Mouse (Mus musculus): ENCODE measurements around the gene Fgr.

The Fgr gene

GRCm38 (mm10) chr4:132958741-132959678 is 14.9 kb upstream of the Fgr start:
- no peak for DNase-seq (ENCODE audit: low spot score)

- DNase-seq (ENCODE audit: low spot score): no peak
Observed at GRCm38 (mm10) chr4:132959679-132960045, 14.2 kb upstream of the Fgr start.

- DNase-seq (ENCODE audit: low spot score): no peak
Observed at GRCm38 (mm10) chr4:132960313-132960712, 13.6 kb upstream of the Fgr start.

- no peak for DNase-seq (ENCODE audit: low spot score)
Observed at GRCm38 (mm10) chr4:132960864-132961639, 12.8 kb upstream of the Fgr start.

GRCm38 (mm10) chr4:132961866-132962265 is 12.0 kb upstream of the Fgr start:
- no peak for DNase-seq (ENCODE audit: low spot score)

GRCm38 (mm10) chr4:132962628-132963027 is 11.3 kb upstream of the Fgr start:
- no peak for DNase-seq (ENCODE audit: low spot score)

- no peak for DNase-seq (ENCODE audit: low spot score)
Observed at GRCm38 (mm10) chr4:132963436-132963835, 10.5 kb upstream of the Fgr start.

- DNase-seq (ENCODE audit: low spot score): no peak
Observed at GRCm38 (mm10) chr4:132964064-132964463, 9.8 kb upstream of the Fgr start.

GRCm38 (mm10) chr4:132964473-132964872 is 9.4 kb upstream of the Fgr start:
- DNase-seq (ENCODE audit: low spot score): no peak

GRCm38 (mm10) chr4:132968105-132968938 is 5.6 kb upstream of the Fgr start:
- DNase-seq (ENCODE audit: low spot score): no peak

GRCm38 (mm10) chr4:132971601-132972000 is 2.3 kb upstream of the Fgr start:
- DNase-seq (ENCODE audit: low spot score): no peak

- DNase-seq (ENCODE audit: low spot score): no peak
Observed at GRCm38 (mm10) chr4:132972101-132972500, 1.8 kb upstream of the Fgr start.

GRCm38 (mm10) chr4:132972556-132972955 is 1.3 kb upstream of the Fgr start:
- no peak for DNase-seq (ENCODE audit: low spot score)

- DNase-seq (ENCODE audit: low spot score): no peak
Observed at GRCm38 (mm10) chr4:132973186-132973585, 709 bp upstream of the Fgr start.

- DNase-seq (ENCODE audit: low spot score): no peak
Observed at GRCm38 (mm10) chr4:132974904-132975303, 1.0 kb downstream of the Fgr start.

- DNase-seq (ENCODE audit: low spot score): no peak
Observed at GRCm38 (mm10) chr4:132975791-132976190, 1.9 kb downstream of the Fgr start.

GRCm38 (mm10) chr4:132976729-132977128 is 2.8 kb downstream of the Fgr start:
- DNase-seq (ENCODE audit: low spot score): no peak

GRCm38 (mm10) chr4:132977597-132977996 is 3.7 kb downstream of the Fgr start:
- no peak for DNase-seq (ENCODE audit: low spot score)

- DNase-seq (ENCODE audit: low spot score): no peak
Observed at GRCm38 (mm10) chr4:132979186-132979585, 5.3 kb downstream of the Fgr start.

- DNase-seq (ENCODE audit: low spot score): no peak
Observed at GRCm38 (mm10) chr4:132981621-132982020, 7.7 kb downstream of the Fgr start.

GRCm38 (mm10) chr4:132982999-132983398 is 9.1 kb downstream of the Fgr start:
- no peak for DNase-seq (ENCODE audit: low spot score)
